Mouse (Mus musculus) lung, postnatal 0 days (tissue): ENCODE measurements around the gene Cyb5r3.

ENCODE experiments used
- CTCF ChIP-seq: IDR thresholded peaks from 2 replicates; pipeline ENCODE4 v1.5.1; 2016; ENCODE audit warnings: antibody characterized with exemption, mild to moderate bottlenecking
- EP300 ChIP-seq: IDR thresholded peaks from 2 replicates; pipeline ENCODE4 v1.6.1; 2016; ENCODE audit warnings: antibody characterized with exemption, mild to moderate bottlenecking, control low read depth

- TF ChIP-seq CTCF: no peak
- no peak for TF ChIP-seq EP300
Measured at GRCm38 (mm10) chr15:83150694-83151093, 21.7 kb downstream of the Cyb5r3 start.
